Mouse (Mus musculus) ES-Bruce4 (cell line): ENCODE data around the gene Tgif2. TPM values are rescaled to one million over a fixed set of nuclear protein-coding genes. Genes with fewer than 3 reads are reported as not detected.
"Not testable (repeated sequence)": the region's sequence is repeated elsewhere in the genome, so short reads cannot be mapped to it uniquely, and the experiment has no call there.

Source experiments
- H3K27ac ChIP-seq: 2 replicates; pipeline ENCODE4 v1.5.1; 2012; ENCODE audit warnings: low read length, inconsistent platforms; ENCODE audit not compliant: insufficient read depth
- H3K27me3 ChIP-seq: 2 replicates; pipeline ENCODE4 v1.6.1; 2012; ENCODE audit warnings: mild to moderate bottlenecking, low read length, inconsistent platforms; ENCODE audit not compliant: control insufficient read depth, poor library complexity, insufficient read depth, severe bottlenecking
- H3K36me3 ChIP-seq: 2 replicates; pipeline ENCODE4 v1.6.1; 2012; ENCODE audit warnings: inconsistent platforms, mild to moderate bottlenecking, low read length, moderate library complexity; ENCODE audit not compliant: control insufficient read depth, poor library complexity, insufficient read depth, severe bottlenecking
- H3K4me1 ChIP-seq: one replicate; pipeline ENCODE4 v1.8.1; 2011; ENCODE audit warnings: low read length; ENCODE audit not compliant: control insufficient read depth, insufficient read depth
- H3K4me3 ChIP-seq: 2 replicates; pipeline ENCODE4 v1.5.1; 2011; ENCODE audit warnings: low read depth, mild to moderate bottlenecking, low read length
- H3K9ac ChIP-seq: 2 replicates; pipeline ENCODE4 v1.6.1; 2012; ENCODE audit warnings: low read depth, mild to moderate bottlenecking, inconsistent platforms; ENCODE audit not compliant: poor library complexity, severe bottlenecking
- H3K9me3 ChIP-seq: replicated peaks from 2 replicates; pipeline ENCODE4 v1.6.1; 2012; ENCODE audit warnings: mild to moderate bottlenecking, low read length, inconsistent platforms; ENCODE audit not compliant: control insufficient read depth, poor library complexity, insufficient read depth, severe bottlenecking
- CTCF ChIP-seq: IDR thresholded peaks from one replicate; pipeline ENCODE4 v1.8.1; 2011; ENCODE audit warnings: low read depth, low read length
- EP300 ChIP-seq: IDR thresholded peaks from 2 replicates; pipeline ENCODE4 v1.6.1; 2011; ENCODE audit warnings: low read depth, low read length; ENCODE audit not compliant: insufficient read depth
- POLR2A ChIP-seq: IDR thresholded peaks from one replicate; pipeline ENCODE4 v1.8.1; 2011; ENCODE audit warnings: low read length; ENCODE audit not compliant: insufficient read depth
- polyA plus RNA-seq: library from polyadenylated mRNA; stranded (reverse); fragments of >200 nt; gene quantifications from 2 replicates; pipeline ENCODE4 v1.2.4, GENCODE M21; 2011; ENCODE audit warnings: low read depth; ENCODE audit not compliant: missing spikeins, insufficient read depth, insufficient read length

The Tgif2 gene
- polyA plus RNA-seq, 1 experiment: 32.9 TPM

DNA sequence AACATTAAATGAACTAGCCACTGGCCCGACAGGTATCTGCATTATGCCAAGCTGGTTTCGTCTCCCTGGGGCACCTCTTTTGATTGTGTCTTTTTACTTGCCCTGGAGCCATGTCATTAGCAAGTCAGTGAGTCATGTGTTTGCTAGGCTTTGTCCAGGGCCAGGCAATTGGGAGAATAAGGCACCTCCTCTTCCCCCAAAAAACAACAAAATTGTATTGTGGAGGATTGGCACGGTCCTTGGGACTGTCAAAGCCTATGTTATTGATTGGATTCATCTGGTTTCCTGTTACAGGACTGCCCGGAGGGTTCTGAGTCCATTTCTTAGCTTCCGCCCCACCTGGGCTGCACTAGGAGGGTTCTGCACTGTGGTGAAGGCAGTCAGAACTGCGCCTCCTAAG lies 7.8 kb downstream of the Tgif2 start:
- Histone ChIP-seq H3K27ac (peak overlapping the region; percentile 10; the same call in 1 of the 2 replicates), H3K36me3 (peaks cover 26% of the 10 kb centered on the region), H3K27me3 (no peaks in the 10 kb centered on the region), H3K4me3 (no peak overlapping the region), H3K9me3 (no peaks in the 10 kb centered on the region), H3K4me1 (peaks cover 8% of the 10 kb centered on the region), H3K9ac (no peak overlapping the region)
- no peak for TF ChIP-seq CTCF
- no peak for TF ChIP-seq POLR2A
- 0 out of 2 replicates have a peak, but pooled peaks have one; percentile 28 for TF ChIP-seq EP300

DNA sequence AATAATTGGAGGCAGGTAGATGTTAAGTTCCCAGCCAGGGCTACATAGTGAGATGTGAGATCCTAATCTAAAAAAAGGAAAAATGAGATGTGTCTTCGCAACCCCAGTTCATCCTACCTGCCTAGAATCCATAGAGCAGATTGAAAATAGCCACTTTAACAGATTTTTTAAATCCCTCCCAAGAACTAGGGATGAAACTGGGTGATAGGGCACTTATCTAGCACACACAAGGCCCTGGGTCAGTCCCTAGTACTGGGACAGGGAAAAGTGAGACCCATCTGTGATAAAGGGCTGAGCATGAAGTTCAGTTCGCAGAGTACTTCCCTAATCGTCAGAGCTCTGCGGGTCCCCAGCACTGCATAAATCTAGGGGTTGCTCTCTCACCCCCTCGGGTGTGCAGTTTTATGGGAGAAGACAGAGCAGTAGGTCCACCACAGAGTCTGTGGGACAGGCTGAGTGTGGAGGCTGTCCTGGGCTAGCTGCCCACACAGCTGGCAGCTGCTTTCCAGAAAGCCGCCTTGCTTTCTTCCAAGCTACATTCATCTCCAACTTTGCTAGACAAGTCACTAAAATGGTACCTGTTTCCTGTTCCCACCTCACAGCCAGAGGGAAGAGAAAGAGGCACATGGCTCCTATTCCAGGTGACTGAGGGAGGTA lies 8.8 kb downstream of the Tgif2 start:
- no peaks in the 10 kb centered on the region for H3K27me3 ChIP-seq
- H3K9ac ChIP-seq: no peak overlapping the region
- no peak for TF ChIP-seq EP300
- TF ChIP-seq POLR2A: no peak
- TF ChIP-seq CTCF: no peak

DNA sequence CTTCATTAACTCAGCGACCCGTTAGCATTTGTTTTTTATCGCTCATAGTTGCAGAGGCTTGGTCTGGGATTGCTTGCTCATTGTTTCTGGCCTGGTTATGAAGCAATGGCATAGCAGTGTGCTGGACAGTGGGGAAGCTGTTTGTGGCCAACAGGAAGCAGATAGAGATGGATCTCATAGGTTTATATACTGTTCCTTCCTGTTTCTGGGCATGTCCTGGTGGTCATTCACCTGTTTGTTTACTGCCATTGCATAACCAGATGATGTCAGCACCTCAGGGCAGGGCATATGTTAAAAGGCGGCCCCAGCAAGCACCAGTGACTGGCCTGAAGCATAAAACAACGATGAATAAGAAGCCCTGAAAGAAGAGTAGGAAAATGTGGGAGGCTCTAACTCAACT lies 10.7 kb downstream of the Tgif2 start:
- Histone ChIP-seq H3K4me3 (no peak overlapping the region), H3K27ac (no peak overlapping the region), H3K9ac (no peak overlapping the region), H3K27me3 (no peaks in the 10 kb centered on the region), H3K36me3 (peaks cover 29% of the 10 kb centered on the region), H3K9me3 (no peaks in the 10 kb centered on the region), H3K4me1 (peaks cover 3% of the 10 kb centered on the region)
- no peak for TF ChIP-seq CTCF
- no peak for TF ChIP-seq EP300
- TF ChIP-seq POLR2A: no peak

More for the DNA sequence above, 8.8 kb downstream of the Tgif2 start:
- Histone ChIP-seq H3K4me3 (no peak overlapping the region), H3K9me3 (no peaks in the 10 kb centered on the region), H3K4me1 (peaks cover 8% of the 10 kb centered on the region), H3K36me3 (peaks cover 26% of the 10 kb centered on the region), H3K27ac (no peak overlapping the region)

DNA sequence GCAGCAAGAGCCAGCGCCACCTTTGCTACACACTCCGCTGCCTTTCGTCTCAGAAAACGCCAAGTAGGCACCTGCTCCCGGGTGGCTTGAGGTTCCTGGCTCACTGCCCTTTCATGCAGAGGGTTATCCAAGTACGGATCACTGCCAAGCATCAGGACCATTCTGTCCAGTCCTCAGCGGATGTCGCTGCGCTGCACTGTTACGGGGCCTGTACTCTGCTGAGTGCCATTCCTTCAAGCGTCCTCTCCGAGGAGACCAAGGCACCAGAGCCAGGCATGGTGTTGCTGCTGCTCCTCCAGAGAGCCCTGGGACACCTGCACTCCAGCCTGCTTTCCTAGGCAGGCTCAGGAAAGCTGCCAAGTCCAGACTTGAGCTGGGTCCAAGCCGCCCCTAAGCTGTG lies 13.8 kb downstream of the Tgif2 start:
- not testable (repeated sequence) for H3K9ac ChIP-seq, H3K27me3 ChIP-seq, H3K9me3 ChIP-seq, H3K27ac ChIP-seq, H3K4me1 ChIP-seq, H3K4me3 ChIP-seq
- H3K36me3 ChIP-seq: peaks cover 23% of the 10 kb centered on the region

DNA sequence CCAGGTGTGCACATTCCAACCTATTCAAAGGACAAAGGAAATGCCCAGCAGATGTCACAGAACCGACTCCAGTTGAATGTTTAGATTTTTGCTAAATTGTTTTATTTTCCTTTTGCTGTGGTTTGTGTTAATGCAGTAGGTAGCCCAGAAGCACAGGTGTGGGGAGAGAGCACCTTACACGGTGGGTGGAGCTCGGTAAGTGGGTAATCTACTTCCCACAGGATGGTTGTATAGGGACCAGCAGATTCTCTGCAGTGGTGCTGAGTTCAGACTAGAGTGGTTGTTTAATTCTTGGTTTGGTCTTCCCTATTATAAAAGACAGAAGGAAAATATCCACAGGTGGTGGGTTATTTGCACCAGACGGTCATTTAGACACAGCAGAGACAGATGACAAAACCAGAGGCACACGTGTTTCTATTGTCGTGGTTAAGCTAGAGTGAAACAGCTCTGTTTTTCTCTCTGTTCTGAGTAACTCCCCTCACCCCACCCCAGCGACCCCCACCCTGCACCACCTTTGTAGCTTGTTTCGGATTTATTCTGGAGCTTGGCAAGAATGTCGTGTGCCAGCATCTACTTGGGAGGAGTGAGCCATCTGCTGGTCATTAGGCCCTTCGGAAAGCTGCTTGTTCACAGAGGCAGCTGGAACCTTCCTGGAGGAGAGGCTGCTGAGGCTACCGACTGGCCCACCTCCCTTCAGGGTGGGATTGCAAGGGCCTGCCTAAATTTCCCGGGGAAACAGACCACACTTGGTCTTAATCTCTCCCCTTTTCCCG lies 14.4 kb downstream of the Tgif2 start:
- not testable (repeated sequence) for H3K4me1 ChIP-seq, H3K9ac ChIP-seq, H3K27me3 ChIP-seq, H3K4me3 ChIP-seq, H3K27ac ChIP-seq, H3K9me3 ChIP-seq
- H3K36me3 ChIP-seq: peaks cover 23% of the 10 kb centered on the region
- TF ChIP-seq CTCF: peak; percentile 53

DNA sequence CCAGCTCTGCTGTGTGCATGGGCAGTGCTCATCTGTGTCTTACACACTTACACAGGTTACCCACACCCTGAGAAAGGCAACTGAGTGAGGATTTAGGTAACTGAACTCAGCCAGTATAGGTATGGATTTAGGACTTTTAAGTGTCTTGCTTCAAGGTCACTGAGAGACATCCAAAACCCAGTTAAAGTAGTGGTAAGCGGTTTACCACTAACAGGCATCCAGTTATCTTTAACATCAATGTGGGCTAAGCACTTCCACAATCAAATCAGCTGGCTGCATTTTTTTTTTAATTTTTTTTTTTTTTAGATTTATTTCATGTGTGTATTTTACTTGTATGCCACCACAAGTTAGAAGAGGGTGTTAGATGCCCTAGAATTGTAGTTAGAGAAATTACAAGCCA lies 16.5 kb downstream of the Tgif2 start:
- no peak for TF ChIP-seq POLR2A
- H3K27ac ChIP-seq: no peak overlapping the region
- peaks cover 8% of the 10 kb centered on the region for H3K36me3 ChIP-seq
- H3K9me3 ChIP-seq: no peaks in the 10 kb centered on the region
- H3K27me3 ChIP-seq: no peaks in the 10 kb centered on the region
- no peak overlapping the region for H3K9ac ChIP-seq
- H3K4me3 ChIP-seq: no peak overlapping the region
- no peaks in the 10 kb centered on the region for H3K4me1 ChIP-seq
